Mouse (Mus musculus) megakaryocyte, embryonic 14.5 days (primary cell): ENCODE data around the gene Jmjd6.

Source experiments
- FLI1 ChIP-seq: IDR thresholded peaks from 2 replicates; pipeline ENCODE4 v1.6.1; 2012; ENCODE audit warnings: low read length, inconsistent platforms, mixed read lengths
- GATA1 ChIP-seq: IDR thresholded peaks from 3 replicates; pipeline ENCODE4 v1.6.1; 2012; ENCODE audit warnings: mixed read lengths, low read length, inconsistent platforms, borderline replicate concordance

- TF ChIP-seq GATA1 (no peak), FLI1 (no peak)
Measured at GRCm38 (mm10) chr11:116821057-116821940, 21.9 kb downstream of the Jmjd6 start.
